Comparison of ENCODE assay signal across 8 mouse cellular contexts in the genomic region with DNA sequence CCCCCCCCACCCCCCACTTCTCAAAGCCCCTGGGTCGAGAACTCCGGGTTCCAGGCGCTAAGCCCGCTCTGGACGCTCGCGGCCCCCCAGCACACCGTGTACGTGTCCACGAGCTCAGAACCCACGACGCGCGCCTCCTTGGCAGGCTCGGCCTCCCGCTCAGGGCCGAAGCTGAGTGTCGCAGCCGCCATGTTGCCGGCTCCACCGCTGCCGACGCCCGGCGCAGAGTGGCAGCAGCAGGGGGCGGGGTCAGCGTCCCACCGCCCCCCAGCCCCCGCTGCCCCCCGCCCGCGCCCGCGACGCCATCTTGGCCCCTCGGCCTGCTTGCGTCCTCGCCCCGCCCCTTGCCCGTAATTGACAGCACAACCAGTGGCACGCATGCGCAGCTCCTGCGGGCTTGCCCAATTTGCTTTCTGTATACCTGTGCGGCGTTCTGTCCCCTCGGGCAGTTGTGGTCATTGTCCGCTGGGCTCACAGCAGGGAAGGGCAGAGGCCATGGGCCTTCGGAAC. TPM values are rescaled to one million over a fixed set of nuclear protein-coding genes. Genes with fewer than 3 reads are reported as not detected.
A peak's percentile ranks its signal among the peaks of the same experiment; 100 is the strongest.
DNase-seq lines count a peak whose midpoint lies in the region; ATAC-seq lines count a peak whose summit lies in the region.

No protein-coding gene starts in this region.

- peak overlapping the region; percentile 92 for H3K27ac ChIP-seq in hindbrain, embryonic 16.5 days (ENCODE audit: low read depth, low read length)

- peak overlapping the region; percentile 99 for H3K4me2 ChIP-seq in hindbrain, embryonic 16.5 days (ENCODE audit: low read length)

- H3K36me3 ChIP-seq in hindbrain, embryonic 16.5 days (ENCODE audit: control insufficient read depth, insufficient read depth, low read length) = peaks cover 19% of the 10 kb centered on the region

- peak; percentile 73 for DNase-seq in WW6 (ENCODE audit: low read depth, low spot score)
- peak; percentile 97 to 98 for DNase-seq in cerebellum, postnatal 36 days
- DNase-seq in gastrocnemius, adult 18-20 months (ENCODE audit: low spot score) = peak; percentile 95
- peak; percentile 93 for DNase-seq in left cerebral cortex, adult 11 months (ENCODE audit: low spot score)
- peak; percentile 98 for DNase-seq in lung, postnatal 36 days
- peak; percentile 97 for DNase-seq in retina, embryonic 14.5 days (ENCODE audit: low spot score)
- DNase-seq in thymus, postnatal 36 days = peak; percentile 96 to 97

- peak; percentile 74 for ATAC-seq in hindbrain, embryonic 16.5 days

- peaks cover 20% of the 10 kb centered on the region for H3K4me1 ChIP-seq in hindbrain, embryonic 16.5 days (ENCODE audit: control insufficient read depth, insufficient read depth, low read depth, low read length)

- H3K27me3 ChIP-seq in hindbrain, embryonic 16.5 days (replicated peaks; ENCODE audit: control insufficient read depth, insufficient read depth, low read length) = no peaks in the 10 kb centered on the region

- peak overlapping the region; percentile 72 for H3K4me3 ChIP-seq in hindbrain, embryonic 16.5 days (ENCODE audit: low read length)

- under 1% methylated on average over 39 of the region's 48 CpGs for WGBS in hindbrain, embryonic 16.5 days

- H3K9me3 ChIP-seq in hindbrain, embryonic 16.5 days (ENCODE audit: control insufficient read depth, low read length) = no peaks in the 10 kb centered on the region

- peak overlapping the region; percentile 95 for H3K9ac ChIP-seq in hindbrain, embryonic 16.5 days (ENCODE audit: low read depth, low read length)

RNA-seq across cellular contexts. Expression of gene Tnnc1, which starts 1.6 kb away (rescaled TPM):
- 100 to 1,000 TPM; 566 to 705 TPM for total RNA-seq in gastrocnemius, adult 18-20 months (2021)
- 2.3 and 15.0 TPM in 2 replicates for polyA plus RNA-seq in hindbrain, embryonic 16.5 days (2015; fragmentation: Nextera tagmentation; extraction: Ambion mirVana)

RNA-seq across cellular contexts. Expression of gene Nisch, which starts 10.2 kb away (rescaled TPM):
- 10 to 100 TPM; 52.3 to 59.6 TPM for total RNA-seq in gastrocnemius, adult 18-20 months (2021)
- 304 and 382 TPM in 2 replicates for polyA plus RNA-seq in hindbrain, embryonic 16.5 days (2015; fragmentation: Nextera tagmentation; extraction: Ambion mirVana)

RNA-seq across cellular contexts. Expression of gene Sema3g, which starts 11.1 kb away (rescaled TPM):
- 1 to 10 TPM; 5.8 to 7.0 TPM for total RNA-seq in gastrocnemius, adult 18-20 months (2021)
- 0.61 and 0.66 TPM in 2 replicates for polyA plus RNA-seq in hindbrain, embryonic 16.5 days (2015; fragmentation: Nextera tagmentation; extraction: Ambion mirVana)

RNA-seq across cellular contexts. Expression of gene Stab1, which starts 38.1 kb away (rescaled TPM):
- 10 to 100 TPM in 1 of 2 experiments, 1 to 10 TPM in 1; 9.7 to 16.7 TPM for total RNA-seq in gastrocnemius, adult 18-20 months (2021)
- polyA plus RNA-seq in hindbrain, embryonic 16.5 days (2015; fragmentation: Nextera tagmentation; extraction: Ambion mirVana) = 13.5 and 17.5 TPM in 2 replicates

RNA-seq across cellular contexts. Expression of gene Phf7, which starts 44.6 kb away (rescaled TPM):
- 10 to 100 TPM in 1 of 2 experiments, 1 to 10 TPM in 1; 9.2 to 10.8 TPM for total RNA-seq in gastrocnemius, adult 18-20 months (2021)
- polyA plus RNA-seq in hindbrain, embryonic 16.5 days (2015; fragmentation: Nextera tagmentation; extraction: Ambion mirVana) = 7.8 and 9.8 TPM in 2 replicates

Comparison
In these comparisons a context has a peak if more than half of its experiments do, and no peak if none do; other contexts are left out.
1. Peak in every context shown above with its lines: DNase-seq, ATAC-seq, H3K4me3 ChIP-seq and H3K27ac ChIP-seq.